Mouse (Mus musculus): ENCODE data around the gene Iqcg. TPM values are rescaled to one million over a fixed set of nuclear protein-coding genes. Genes with fewer than 3 reads are reported as not detected.
"Not testable (repeated sequence)": the region's sequence is repeated elsewhere in the genome, so short reads cannot be mapped to it uniquely, and the experiment has no call there.

The Iqcg gene
- polyA plus RNA-seq, 1 experiment, result 1.7 TPM

DNA sequence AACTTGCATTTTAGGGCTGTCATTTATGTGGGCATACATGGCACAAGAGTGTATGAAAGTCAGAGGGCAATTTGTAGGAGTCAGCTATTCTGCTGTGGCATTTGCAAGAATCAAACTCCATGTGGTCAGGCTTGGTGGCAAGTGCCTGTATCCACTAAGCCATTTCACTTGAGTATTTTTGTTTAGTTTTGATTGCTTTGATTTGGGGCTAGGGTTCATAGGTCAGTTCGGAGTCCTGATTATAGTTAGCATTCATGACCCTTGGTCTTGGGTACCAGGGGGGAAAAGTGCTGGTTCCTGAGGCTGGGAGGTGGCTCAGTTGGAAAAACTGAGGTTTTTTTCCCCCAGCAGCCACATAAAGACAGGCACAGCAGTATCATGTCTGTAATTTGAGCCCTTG, 3.5 kb upstream of the Iqcg start:
- WGBS, result 88% methylated on average over 1 of the region's 1 CpGs
- H3K27me3 ChIP-seq (ENCODE audit: control insufficient read depth, insufficient read depth, low read length), result no peaks in the 10 kb centered on the region
- H3K4me1 ChIP-seq (ENCODE audit: control insufficient read depth, insufficient read depth, low read length), result peaks cover 5% of the 10 kb centered on the region; the same call in 1 of the 2 replicates
- no peak for DNase-seq
- no peak overlapping the region for H3K27ac ChIP-seq (ENCODE audit: insufficient read depth, low read length)
- no peak overlapping the region for H3K4me3 ChIP-seq (replicated peaks; ENCODE audit: insufficient read depth, low read depth, low read length)
- no peak for TF ChIP-seq CTCF (IDR thresholded peaks at IDR 0.05; ENCODE audit: borderline replicate concordance, insufficient read depth, low read depth, low read length)
- no peak for TF ChIP-seq POLR2A (IDR thresholded peaks at IDR 0.05; ENCODE audit: borderline replicate concordance, insufficient read depth, low read length)

- not testable (repeated sequence) for DNase-seq; H3K4me3 ChIP-seq (replicated peaks; ENCODE audit: insufficient read depth, low read depth, low read length); H3K27me3 ChIP-seq (ENCODE audit: control insufficient read depth, insufficient read depth, low read length); H3K4me1 ChIP-seq (ENCODE audit: control insufficient read depth, insufficient read depth, low read length); H3K27ac ChIP-seq (ENCODE audit: insufficient read depth, low read length)
- WGBS, result 77% methylated on average over 9 of the region's 9 CpGs
Observed at GRCm38 (mm10) chr16:33058656-33059055, 2.6 kb upstream of the Iqcg start.

DNA sequence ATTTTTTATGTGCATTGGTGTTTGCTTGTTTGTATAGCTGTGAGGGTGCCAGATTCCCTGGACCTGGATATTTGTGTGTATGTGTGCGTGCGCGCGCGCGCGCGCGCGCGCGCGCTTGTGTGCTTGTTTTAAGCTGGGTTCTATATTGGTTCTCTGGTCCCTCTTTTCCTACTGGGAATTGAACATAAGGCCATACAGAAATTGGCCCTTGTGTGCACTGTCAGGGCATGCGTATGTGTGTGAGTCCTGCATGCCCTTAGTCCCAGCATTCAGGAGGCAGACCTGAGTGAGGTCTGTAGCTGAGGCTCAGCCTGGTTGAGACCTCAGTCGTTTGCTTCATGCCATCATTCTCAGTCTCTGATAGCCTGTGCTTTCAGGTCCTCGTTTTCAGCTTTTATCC, 2.0 kb upstream of the Iqcg start:
- 91% methylated on average over 16 of the region's 16 CpGs for WGBS
- peaks cover 5% of the 10 kb centered on the region; the same call in 1 of the 2 replicates for H3K4me1 ChIP-seq (ENCODE audit: control insufficient read depth, insufficient read depth, low read length)
- TF ChIP-seq CTCF (IDR thresholded peaks at IDR 0.05; ENCODE audit: borderline replicate concordance, insufficient read depth, low read depth, low read length) (no peak), POLR2A (IDR thresholded peaks at IDR 0.05; ENCODE audit: borderline replicate concordance, insufficient read depth, low read length) (no peak)
- peak overlapping the region; percentile 28 for H3K4me3 ChIP-seq (replicated peaks; ENCODE audit: insufficient read depth, low read depth, low read length)
- H3K27me3 ChIP-seq (ENCODE audit: control insufficient read depth, insufficient read depth, low read length), result no peaks in the 10 kb centered on the region
- no peak for DNase-seq
- no peak overlapping the region for H3K27ac ChIP-seq (ENCODE audit: insufficient read depth, low read length)

DNA sequence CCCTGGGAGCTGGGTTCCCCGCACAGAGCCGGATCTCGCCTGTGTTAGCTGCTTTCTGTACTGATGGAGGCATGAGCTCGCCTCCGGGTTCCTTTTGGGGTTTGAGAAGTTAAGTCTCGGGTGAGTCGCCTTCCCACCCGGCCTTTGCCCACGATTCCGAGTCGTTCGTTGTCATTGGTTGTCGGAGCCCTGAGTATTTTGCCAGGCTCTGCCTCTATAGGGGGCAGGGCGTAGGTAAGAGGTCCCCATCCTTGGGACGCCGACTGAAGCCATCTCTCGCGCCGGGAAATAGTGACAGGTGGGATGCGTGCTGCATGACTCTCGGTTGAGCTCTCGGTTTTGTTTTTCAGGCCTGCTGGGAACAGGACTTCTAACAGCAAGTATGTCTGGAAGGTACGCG, 768 bp upstream of the Iqcg start:
- Histone ChIP-seq H3K4me3 (replicated peaks; ENCODE audit: insufficient read depth, low read depth, low read length) (peak overlapping the region; percentile 70), H3K27ac (ENCODE audit: insufficient read depth, low read length) (peak overlapping the region; percentile 93; the same call in 1 of the 2 replicates), H3K27me3 (ENCODE audit: control insufficient read depth, insufficient read depth, low read length) (no peaks in the 10 kb centered on the region), H3K4me1 (ENCODE audit: control insufficient read depth, insufficient read depth, low read length) (peaks cover 5% of the 10 kb centered on the region; the same call in 1 of the 2 replicates)
- no peak for DNase-seq
- 0% methylated on average over 24 of the region's 24 CpGs for WGBS
- no peak for TF ChIP-seq CTCF (IDR thresholded peaks at IDR 0.05; ENCODE audit: borderline replicate concordance, insufficient read depth, low read depth, low read length)
- no peak for TF ChIP-seq POLR2A (IDR thresholded peaks at IDR 0.05; ENCODE audit: borderline replicate concordance, insufficient read depth, low read length)

DNA sequence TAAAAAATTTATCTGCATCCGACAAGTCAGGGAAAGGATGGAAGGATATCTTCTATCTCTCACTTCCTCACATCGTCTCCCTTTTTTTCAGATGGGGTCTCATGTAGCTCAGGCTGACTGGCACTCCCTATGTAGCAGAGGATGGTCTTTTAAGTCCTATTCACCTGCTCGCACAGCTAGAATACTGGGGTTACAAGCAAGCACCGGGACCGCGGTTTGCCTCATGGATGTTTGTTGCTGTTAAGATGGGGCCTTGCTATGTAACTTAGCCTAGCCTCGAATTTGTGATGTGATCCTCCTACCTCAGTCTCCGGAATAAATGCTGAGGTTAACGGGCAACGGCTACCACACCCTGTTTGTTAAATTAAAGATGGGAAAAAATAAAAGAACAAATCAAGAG, 363 bp downstream of the Iqcg start:
- DNase-seq, result peak in 1 of 2 experiments; percentile 30
- peaks cover 5% of the 10 kb centered on the region; the same call in 1 of the 2 replicates for H3K4me1 ChIP-seq (ENCODE audit: control insufficient read depth, insufficient read depth, low read length)
- peak overlapping the region; percentile 53 for H3K4me3 ChIP-seq (replicated peaks; ENCODE audit: insufficient read depth, low read depth, low read length)
- H3K27ac ChIP-seq (ENCODE audit: insufficient read depth, low read length), result no peak overlapping the region
- 11% methylated on average over 10 of the region's 10 CpGs for WGBS
- H3K27me3 ChIP-seq (ENCODE audit: control insufficient read depth, insufficient read depth, low read length), result no peaks in the 10 kb centered on the region
- TF ChIP-seq POLR2A (IDR thresholded peaks at IDR 0.05; ENCODE audit: borderline replicate concordance, insufficient read depth, low read length) (no peak), CTCF (IDR thresholded peaks at IDR 0.05; ENCODE audit: borderline replicate concordance, insufficient read depth, low read depth, low read length) (no peak)

DNA sequence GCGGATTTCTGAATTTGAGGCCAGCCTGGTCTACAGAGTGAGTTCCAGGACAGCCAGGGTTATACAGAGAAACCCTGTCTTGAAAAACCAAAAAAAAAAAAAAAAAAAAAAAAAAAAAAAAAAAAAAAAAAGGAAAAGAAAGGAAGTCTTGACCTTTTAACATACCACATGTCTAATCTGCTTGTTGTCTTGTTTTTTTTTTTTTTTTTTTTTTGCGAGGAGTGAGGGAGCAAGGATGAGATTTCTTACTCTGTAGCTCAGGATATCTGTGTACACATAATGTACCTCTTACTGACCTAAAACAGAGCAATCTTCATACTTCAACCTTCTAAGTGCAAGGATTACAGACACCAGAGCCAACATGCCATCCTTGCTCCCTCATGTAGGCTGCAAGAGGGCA, 1.1 kb downstream of the Iqcg start:
- not testable (repeated sequence) for DNase-seq; H3K4me3 ChIP-seq (replicated peaks; ENCODE audit: insufficient read depth, low read depth, low read length); H3K27ac ChIP-seq (ENCODE audit: insufficient read depth, low read length); H3K4me1 ChIP-seq (ENCODE audit: control insufficient read depth, insufficient read depth, low read length); H3K27me3 ChIP-seq (ENCODE audit: control insufficient read depth, insufficient read depth, low read length)
- WGBS, result 85% methylated on average over 2 of the region's 2 CpGs

GRCm38 (mm10) chr16:33053141-33053540, 2.9 kb downstream of the Iqcg start:
- H3K27me3 ChIP-seq (ENCODE audit: control insufficient read depth, insufficient read depth, low read length), result no peaks in the 10 kb centered on the region
- WGBS, result 74% methylated on average over 5 of the region's 5 CpGs
- H3K4me1 ChIP-seq (ENCODE audit: control insufficient read depth, insufficient read depth, low read length), result peaks cover 4% of the 10 kb centered on the region; the same call in 1 of the 2 replicates
- no peak for DNase-seq
- no peak overlapping the region for H3K27ac ChIP-seq (ENCODE audit: insufficient read depth, low read length)
- TF ChIP-seq POLR2A (IDR thresholded peaks at IDR 0.05; ENCODE audit: borderline replicate concordance, insufficient read depth, low read length), result no peak
- no peak for TF ChIP-seq CTCF (IDR thresholded peaks at IDR 0.05; ENCODE audit: borderline replicate concordance, insufficient read depth, low read depth, low read length)
- H3K4me3 ChIP-seq (replicated peaks; ENCODE audit: insufficient read depth, low read depth, low read length), result no peak overlapping the region

- DNase-seq, result no peak
- Histone ChIP-seq H3K27me3 (ENCODE audit: control insufficient read depth, insufficient read depth, low read length) (no peaks in the 10 kb centered on the region), H3K4me1 (ENCODE audit: control insufficient read depth, insufficient read depth, low read length) (no peaks in the 10 kb centered on the region), H3K27ac (ENCODE audit: insufficient read depth, low read length) (no peak overlapping the region), H3K4me3 (replicated peaks; ENCODE audit: insufficient read depth, low read depth, low read length) (no peak overlapping the region)
- WGBS, result 91% methylated on average over 16 of the region's 16 CpGs
- no peak for TF ChIP-seq CTCF (IDR thresholded peaks at IDR 0.05; ENCODE audit: borderline replicate concordance, insufficient read depth, low read depth, low read length)
- TF ChIP-seq POLR2A (IDR thresholded peaks at IDR 0.05; ENCODE audit: borderline replicate concordance, insufficient read depth, low read length), result no peak
Observed at GRCm38 (mm10) chr16:33049809-33050208, 6.2 kb downstream of the Iqcg start.

GRCm38 (mm10) chr16:33048686-33049085, 7.3 kb downstream of the Iqcg start:
- no peak for DNase-seq
- H3K27ac ChIP-seq (ENCODE audit: insufficient read depth, low read length), result no peak overlapping the region
- H3K4me3 ChIP-seq (replicated peaks; ENCODE audit: insufficient read depth, low read depth, low read length), result no peak overlapping the region
- no peaks in the 10 kb centered on the region for H3K27me3 ChIP-seq (ENCODE audit: control insufficient read depth, insufficient read depth, low read length)
- 80% methylated on average over 2 of the region's 2 CpGs for WGBS
- H3K4me1 ChIP-seq (ENCODE audit: control insufficient read depth, insufficient read depth, low read length), result no peaks in the 10 kb centered on the region
- TF ChIP-seq POLR2A (IDR thresholded peaks at IDR 0.05; ENCODE audit: borderline replicate concordance, insufficient read depth, low read length) (no peak), CTCF (IDR thresholded peaks at IDR 0.05; ENCODE audit: borderline replicate concordance, insufficient read depth, low read depth, low read length) (no peak)

Measured in cerebellum, adult 2 months (tissue).